Mouse (Mus musculus): ENCODE results near the gene Mxra7. TPM values are rescaled to one million over a fixed set of nuclear protein-coding genes. Genes with fewer than 3 reads are reported as not detected.

The Mxra7 gene
- 18.6 and 25.0 TPM in 2 replicates for polyA plus RNA-seq (2012; rRNA removed)

DNA sequence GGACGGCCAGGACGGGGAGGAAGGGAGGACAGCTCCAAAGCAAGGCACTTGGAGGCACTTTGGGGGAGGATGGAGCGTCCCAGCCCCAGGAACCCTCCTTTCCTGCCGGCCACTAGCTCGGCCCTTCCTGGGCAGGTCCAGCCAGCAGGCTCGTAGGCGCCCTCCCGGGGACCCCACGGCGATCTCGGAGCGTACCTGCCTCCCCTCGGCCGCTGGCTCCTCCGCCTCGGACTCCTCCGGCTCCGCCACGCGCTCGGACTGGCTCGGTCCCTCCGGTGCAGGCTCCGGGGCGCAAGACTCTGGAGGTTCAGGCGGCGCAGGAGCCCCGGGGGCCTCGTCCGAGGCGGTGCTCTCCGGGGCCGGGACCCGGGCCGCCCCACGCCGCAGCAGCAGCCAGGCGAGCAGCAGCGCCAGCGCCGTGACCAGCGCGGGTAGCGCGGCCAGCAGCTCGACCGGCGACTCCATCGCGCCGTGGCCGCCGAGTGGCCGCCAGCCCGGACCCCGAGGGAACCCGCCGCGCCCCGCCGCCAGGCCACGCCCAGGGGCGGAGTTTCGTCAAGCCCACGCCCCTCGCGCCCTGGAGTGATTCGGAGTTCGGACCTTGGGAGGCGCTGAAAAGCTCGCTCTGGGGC is at the start of gene Mxra7:
Gene Mxra7, minus strand, starts transcription at position 513 of the 632 bp plus-strand sequence.
- TF ChIP-seq CTCF (IDR thresholded peaks at IDR 0.05; ENCODE audit: extremely low read depth, insufficient read depth, insufficient read length, insufficient replicate concordance) (no peak), POLR2A (IDR thresholded peaks at IDR 0.05; ENCODE audit: low read depth, low read length) (no peak)
- Histone ChIP-seq H3K27ac (ENCODE audit: insufficient read depth, low read length) (peak within 1 kb of the TSS; percentile 33; the same call in 1 of the 2 replicates), H3K4me1 (ENCODE audit: control insufficient read depth, insufficient read depth, insufficient read length) (peaks cover 6% of the 10 kb centered on the region; the same call in 1 of the 2 replicates), H3K27me3 (ENCODE audit: control insufficient read depth, insufficient read depth, low read length) (peaks cover 4% of the 10 kb centered on the region), H3K36me3 (ENCODE audit: control insufficient read depth, insufficient read depth, low read length) (no peaks in the 10 kb centered on the region), H3K4me3 (ENCODE audit: extremely low read depth, insufficient read depth, insufficient read length) (peak within 1 kb of the TSS; percentile 51; the same call in 1 of the 2 replicates)
- peak in 1 of 2 experiments; percentile 44 for DNase-seq (ENCODE audit: low read depth in 1 of 2, low spot score in 2 of 2)
- 9% methylated on average over 68 of the region's 71 CpGs for WGBS

DNA sequence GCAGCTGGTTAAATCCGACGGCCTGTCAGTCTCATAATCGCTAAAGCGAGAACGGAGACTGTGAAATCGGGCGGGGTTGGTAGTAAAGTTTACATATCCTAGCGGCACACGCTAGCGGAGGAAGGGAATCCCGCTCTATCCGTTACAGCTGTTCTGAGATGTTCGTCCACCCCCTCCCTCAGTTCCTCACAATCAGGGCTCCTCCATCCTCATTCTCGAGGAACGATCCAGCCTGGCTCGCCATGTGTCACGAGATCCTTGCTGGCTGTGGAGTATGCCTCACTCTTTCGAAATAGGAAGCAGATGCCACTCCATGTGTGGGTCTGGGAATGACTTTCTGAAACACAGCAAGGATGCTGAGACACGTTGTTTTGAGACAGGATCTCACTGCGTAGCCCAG is 46.1 kb upstream of the Mxra7 start:
- H3K36me3 ChIP-seq (ENCODE audit: control insufficient read depth, insufficient read depth, low read length): peaks cover 26% of the 10 kb centered on the region
- no peaks in the 10 kb centered on the region for H3K27me3 ChIP-seq (ENCODE audit: control insufficient read depth, insufficient read depth, low read length)
- H3K27ac ChIP-seq (ENCODE audit: insufficient read depth, low read length): no peak overlapping the region
- H3K4me1 ChIP-seq (ENCODE audit: control insufficient read depth, insufficient read depth, insufficient read length): no peaks in the 10 kb centered on the region
- H3K4me3 ChIP-seq (ENCODE audit: extremely low read depth, insufficient read depth, insufficient read length): no peak overlapping the region
- TF ChIP-seq POLR2A (IDR thresholded peaks at IDR 0.05; ENCODE audit: low read depth, low read length) (no peak), CTCF (IDR thresholded peaks at IDR 0.05; ENCODE audit: extremely low read depth, insufficient read depth, insufficient read length, insufficient replicate concordance) (no peak)
- DNase-seq (ENCODE audit: low read depth in 1 of 2, low spot score in 2 of 2): no peak
- 95% methylated on average over 20 of the region's 20 CpGs for WGBS

DNA sequence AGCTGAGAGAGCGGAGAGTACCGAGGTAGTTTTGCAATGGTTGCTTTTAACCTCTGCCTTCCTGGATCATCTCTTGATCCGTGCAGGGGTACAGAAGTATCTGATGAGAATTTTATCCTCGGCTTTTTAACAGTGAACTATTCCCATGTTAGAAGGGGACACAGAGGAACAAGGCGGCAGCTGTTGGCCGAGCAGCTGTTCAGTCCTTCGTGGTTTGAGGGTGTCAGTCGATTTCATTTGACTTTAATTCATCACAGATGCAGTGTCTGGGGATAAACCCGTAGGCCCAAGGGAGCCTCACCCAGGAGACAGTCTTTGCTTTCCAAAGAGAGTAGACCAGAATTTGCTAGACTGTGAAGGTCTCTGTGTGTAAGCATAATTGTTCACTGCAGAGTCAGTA is 43.7 kb upstream of the Mxra7 start:
- TF ChIP-seq POLR2A (IDR thresholded peaks at IDR 0.05; ENCODE audit: low read depth, low read length) (no peak), CTCF (IDR thresholded peaks at IDR 0.05; ENCODE audit: extremely low read depth, insufficient read depth, insufficient read length, insufficient replicate concordance) (no peak)
- Histone ChIP-seq H3K4me3 (ENCODE audit: extremely low read depth, insufficient read depth, insufficient read length) (no peak overlapping the region), H3K4me1 (ENCODE audit: control insufficient read depth, insufficient read depth, insufficient read length) (no peaks in the 10 kb centered on the region), H3K27me3 (ENCODE audit: control insufficient read depth, insufficient read depth, low read length) (no peaks in the 10 kb centered on the region), H3K36me3 (ENCODE audit: control insufficient read depth, insufficient read depth, low read length) (peaks cover 26% of the 10 kb centered on the region), H3K27ac (ENCODE audit: insufficient read depth, low read length) (no peak overlapping the region)
- no peak for DNase-seq (ENCODE audit: low read depth in 1 of 2, low spot score in 2 of 2)
- 78% methylated on average over 9 of the region's 9 CpGs for WGBS

DNA sequence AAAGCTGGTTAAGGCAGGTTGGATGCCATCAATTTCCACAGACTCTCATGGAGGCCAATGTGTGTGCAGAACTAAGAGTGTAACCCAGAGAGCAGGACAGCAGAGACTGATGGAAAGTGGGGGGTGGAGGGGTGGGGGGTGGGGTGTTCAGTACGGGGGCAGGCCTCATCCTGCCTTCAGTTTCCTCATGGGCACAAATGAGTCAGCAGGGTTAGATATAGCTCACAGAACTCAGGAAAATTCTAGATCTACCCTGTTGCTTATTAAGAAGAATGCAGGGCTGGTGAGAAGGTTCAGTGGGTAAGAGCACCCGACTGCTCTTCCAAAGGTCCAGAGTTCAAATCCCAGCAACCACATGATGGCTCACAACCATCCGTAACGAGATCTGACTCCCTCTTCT is 41.8 kb upstream of the Mxra7 start:
- DNase-seq (ENCODE audit: low read depth in 1 of 2, low spot score in 2 of 2): no peak
- no peak overlapping the region for H3K27ac ChIP-seq (ENCODE audit: insufficient read depth, low read length)
- H3K4me1 ChIP-seq (ENCODE audit: control insufficient read depth, insufficient read depth, insufficient read length): no peaks in the 10 kb centered on the region
- TF ChIP-seq POLR2A (IDR thresholded peaks at IDR 0.05; ENCODE audit: low read depth, low read length) (no peak), CTCF (IDR thresholded peaks at IDR 0.05; ENCODE audit: extremely low read depth, insufficient read depth, insufficient read length, insufficient replicate concordance) (no peak)
- 81% methylated on average over 4 of the region's 4 CpGs for WGBS
- H3K36me3 ChIP-seq (ENCODE audit: control insufficient read depth, insufficient read depth, low read length): peaks cover 30% of the 10 kb centered on the region
- H3K4me3 ChIP-seq (ENCODE audit: extremely low read depth, insufficient read depth, insufficient read length): no peak overlapping the region
- no peaks in the 10 kb centered on the region for H3K27me3 ChIP-seq (ENCODE audit: control insufficient read depth, insufficient read depth, low read length)

DNA sequence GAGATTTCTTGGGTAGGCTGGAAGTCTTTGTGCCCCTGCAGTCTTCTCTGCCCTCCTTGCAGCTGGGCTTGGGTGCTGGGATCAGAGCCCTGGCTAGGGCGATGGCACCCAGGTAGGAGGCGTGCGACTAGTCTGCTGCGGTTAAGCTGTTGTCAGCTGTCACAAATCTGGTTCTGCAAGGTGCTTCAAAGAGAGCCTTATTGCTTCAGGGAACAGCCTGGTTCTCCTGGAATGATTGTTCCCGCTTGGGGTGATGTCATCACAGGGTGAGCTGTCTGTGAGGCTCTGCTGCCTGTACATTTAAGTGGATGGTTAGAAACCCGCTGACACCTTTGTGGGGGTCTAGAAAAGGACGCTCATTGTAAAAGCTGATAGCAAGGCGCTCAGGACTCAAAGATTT is 41.4 kb upstream of the Mxra7 start:
- no peak overlapping the region for H3K4me3 ChIP-seq (ENCODE audit: extremely low read depth, insufficient read depth, insufficient read length)
- H3K36me3 ChIP-seq (ENCODE audit: control insufficient read depth, insufficient read depth, low read length): peaks cover 27% of the 10 kb centered on the region
- no peaks in the 10 kb centered on the region for H3K27me3 ChIP-seq (ENCODE audit: control insufficient read depth, insufficient read depth, low read length)
- no peak for DNase-seq (ENCODE audit: low read depth in 1 of 2, low spot score in 2 of 2)
- no peak overlapping the region for H3K27ac ChIP-seq (ENCODE audit: insufficient read depth, low read length)
- WGBS: 94% methylated on average over 8 of the region's 8 CpGs
- TF ChIP-seq CTCF (IDR thresholded peaks at IDR 0.05; ENCODE audit: extremely low read depth, insufficient read depth, insufficient read length, insufficient replicate concordance) (no peak), POLR2A (IDR thresholded peaks at IDR 0.05; ENCODE audit: low read depth, low read length) (no peak)
- H3K4me1 ChIP-seq (ENCODE audit: control insufficient read depth, insufficient read depth, insufficient read length): no peaks in the 10 kb centered on the region

DNA sequence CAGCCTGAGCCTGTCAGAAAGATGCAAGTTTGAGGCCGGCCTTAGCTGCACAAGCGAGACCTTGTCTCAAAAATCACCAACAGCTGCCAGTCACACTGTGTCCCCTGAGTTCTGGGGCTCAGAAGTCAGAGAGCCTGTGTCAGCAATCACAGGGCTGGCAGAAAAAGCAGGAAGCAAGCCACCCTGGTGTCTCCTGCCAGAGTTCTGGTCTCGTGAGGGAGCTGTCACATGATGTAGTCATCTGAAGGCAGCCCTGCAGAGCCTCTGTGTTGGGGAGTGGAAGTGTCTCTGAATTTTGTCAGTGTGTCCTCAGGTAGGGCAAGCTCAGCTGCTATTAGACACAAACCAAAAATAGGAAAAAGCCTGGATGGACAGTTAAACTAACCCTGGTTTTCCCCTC is 40.3 kb upstream of the Mxra7 start:
- no peaks in the 10 kb centered on the region for H3K4me1 ChIP-seq (ENCODE audit: control insufficient read depth, insufficient read depth, insufficient read length)
- DNase-seq (ENCODE audit: low read depth in 1 of 2, low spot score in 2 of 2): no peak
- H3K36me3 ChIP-seq (ENCODE audit: control insufficient read depth, insufficient read depth, low read length): peaks cover 20% of the 10 kb centered on the region
- H3K4me3 ChIP-seq (ENCODE audit: extremely low read depth, insufficient read depth, insufficient read length): no peak overlapping the region
- no peak for TF ChIP-seq CTCF (IDR thresholded peaks at IDR 0.05; ENCODE audit: extremely low read depth, insufficient read depth, insufficient read length, insufficient replicate concordance)
- TF ChIP-seq POLR2A (IDR thresholded peaks at IDR 0.05; ENCODE audit: low read depth, low read length): no peak
- no peak overlapping the region for H3K27ac ChIP-seq (ENCODE audit: insufficient read depth, low read length)
- H3K27me3 ChIP-seq (ENCODE audit: control insufficient read depth, insufficient read depth, low read length): no peaks in the 10 kb centered on the region
- WGBS: 60% methylated on average over 3 of the region's 3 CpGs

DNA sequence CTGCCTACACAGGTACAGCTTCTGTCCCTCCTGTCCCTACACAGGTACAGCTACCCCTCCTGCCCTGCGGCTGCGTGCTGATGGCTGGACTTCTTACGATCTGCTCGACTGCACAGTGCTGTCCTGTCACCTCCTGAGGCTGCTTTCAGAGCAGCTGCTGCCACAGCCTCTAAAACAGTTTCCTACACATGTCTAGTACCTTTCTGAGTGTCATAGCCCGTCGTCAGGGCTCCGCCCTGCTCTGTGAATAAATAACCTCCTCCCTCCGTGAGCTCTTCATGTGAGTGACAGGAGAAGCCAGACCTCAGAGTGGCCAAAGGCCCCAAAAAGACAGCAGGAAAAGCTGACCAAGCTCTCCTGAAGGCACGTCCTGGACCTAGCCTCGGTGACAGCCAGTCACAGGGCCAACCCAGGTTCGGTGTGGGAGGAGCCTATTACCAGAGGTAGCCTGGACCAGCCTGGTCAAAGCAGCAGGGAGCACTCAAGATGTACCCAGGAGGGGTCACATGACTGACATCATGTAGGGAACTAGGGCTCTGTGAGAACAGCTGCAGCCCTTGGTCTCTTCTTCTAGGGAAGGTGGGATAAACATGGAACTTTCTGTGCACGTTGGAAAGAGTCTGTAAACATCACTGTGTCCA is 38.2 kb upstream of the Mxra7 start:
- no peak overlapping the region for H3K4me3 ChIP-seq (ENCODE audit: extremely low read depth, insufficient read depth, insufficient read length)
- TF ChIP-seq POLR2A (IDR thresholded peaks at IDR 0.05; ENCODE audit: low read depth, low read length): no peak
- no peak for TF ChIP-seq CTCF (IDR thresholded peaks at IDR 0.05; ENCODE audit: extremely low read depth, insufficient read depth, insufficient read length, insufficient replicate concordance)
- DNase-seq (ENCODE audit: low read depth in 1 of 2, low spot score in 2 of 2): no peak
- WGBS: 89% methylated on average over 12 of the region's 12 CpGs
- no peak overlapping the region for H3K27ac ChIP-seq (ENCODE audit: insufficient read depth, low read length)
- no peaks in the 10 kb centered on the region for H3K27me3 ChIP-seq (ENCODE audit: control insufficient read depth, insufficient read depth, low read length)
- H3K4me1 ChIP-seq (ENCODE audit: control insufficient read depth, insufficient read depth, insufficient read length): no peaks in the 10 kb centered on the region
- H3K36me3 ChIP-seq (ENCODE audit: control insufficient read depth, insufficient read depth, low read length): peaks cover 12% of the 10 kb centered on the region

Data from spleen, adult 2 months (tissue).